Mouse (Mus musculus): ENCODE data around the gene Nmb. TPM values are rescaled to one million over a fixed set of nuclear protein-coding genes. Genes with fewer than 3 reads are reported as not detected.

The Nmb gene
- polyA plus RNA-seq, 1 experiment from 2014 or later: 6.6 TPM

- Histone ChIP-seq H3K27me3 (no peaks in the 10 kb centered on the region), H3K4me3 (replicated peaks) (no peak overlapping the region), H3K4me2 (replicated peaks) (no peak overlapping the region), H3K4me1 (replicated peaks) (no peaks in the 10 kb centered on the region), H3K27ac (no peak overlapping the region), H3K36me3 (peaks cover 84% of the 10 kb centered on the region), H3K9ac (replicated peaks) (no peak overlapping the region), H3K9me3 (no peaks in the 10 kb centered on the region)
- 95% methylated on average over 5 of the region's 5 CpGs for WGBS
- ATAC-seq: no peak
These were observed 14.8 kb upstream of the Nmb start for GRCm38 (mm10) chr7:80919647-80920008.

- no peak overlapping the region for H3K9ac ChIP-seq (replicated peaks)
- H3K27ac ChIP-seq: no peak overlapping the region
- no peaks in the 10 kb centered on the region for H3K27me3 ChIP-seq
- H3K4me2 ChIP-seq (replicated peaks): no peak overlapping the region
- peaks cover 84% of the 10 kb centered on the region for H3K36me3 ChIP-seq
- no peaks in the 10 kb centered on the region for H3K9me3 ChIP-seq
- no peaks in the 10 kb centered on the region for H3K4me1 ChIP-seq (replicated peaks)
- H3K4me3 ChIP-seq (replicated peaks): no peak overlapping the region
- ATAC-seq: no peak
- WGBS: 87% methylated on average over 8 of the region's 8 CpGs
These were observed 14.2 kb upstream of the Nmb start for GRCm38 (mm10) chr7:80918982-80919646.

GRCm38 (mm10) chr7:80917916-80918465, 13.1 kb upstream of the Nmb start:
- Histone ChIP-seq H3K36me3 (peaks cover 87% of the 10 kb centered on the region), H3K9ac (replicated peaks) (no peak overlapping the region), H3K4me1 (replicated peaks) (no peaks in the 10 kb centered on the region), H3K9me3 (no peaks in the 10 kb centered on the region), H3K4me3 (replicated peaks) (no peak overlapping the region), H3K27me3 (no peaks in the 10 kb centered on the region), H3K4me2 (replicated peaks) (no peak overlapping the region), H3K27ac (no peak overlapping the region)
- ATAC-seq: no peak
- WGBS: 88% methylated on average over 4 of the region's 4 CpGs

GRCm38 (mm10) chr7:80912496-80912895, 7.6 kb upstream of the Nmb start:
- H3K4me1 ChIP-seq (replicated peaks): no peaks in the 10 kb centered on the region
- no peak for ATAC-seq
- peaks cover 84% of the 10 kb centered on the region for H3K36me3 ChIP-seq

GRCm38 (mm10) chr7:80911053-80911452, 6.2 kb upstream of the Nmb start:
- no peak overlapping the region for H3K4me2 ChIP-seq (replicated peaks)
- H3K4me3 ChIP-seq (replicated peaks): no peak overlapping the region
- H3K9me3 ChIP-seq: no peaks in the 10 kb centered on the region
- 82% methylated on average over 7 of the region's 7 CpGs for WGBS
- peaks cover 84% of the 10 kb centered on the region for H3K36me3 ChIP-seq
- H3K4me1 ChIP-seq (replicated peaks): no peaks in the 10 kb centered on the region
- H3K27me3 ChIP-seq: no peaks in the 10 kb centered on the region
- H3K9ac ChIP-seq (replicated peaks): no peak overlapping the region
- H3K27ac ChIP-seq: no peak overlapping the region
- no peak for ATAC-seq

More at GRCm38 (mm10) chr7:80912496-80912895, 7.6 kb upstream of the Nmb start:
- Histone ChIP-seq H3K27me3 (no peaks in the 10 kb centered on the region), H3K4me2 (replicated peaks) (no peak overlapping the region), H3K9ac (replicated peaks) (no peak overlapping the region), H3K9me3 (no peaks in the 10 kb centered on the region), H3K4me3 (replicated peaks) (no peak overlapping the region), H3K27ac (no peak overlapping the region)
- WGBS: 92% methylated on average over 8 of the region's 8 CpGs

GRCm38 (mm10) chr7:80903625-80904422, 1.1 kb downstream of the Nmb start:
- Histone ChIP-seq H3K9ac (replicated peaks) (no peak overlapping the region), H3K4me3 (replicated peaks) (no peak overlapping the region), H3K4me2 (replicated peaks) (peak overlapping the region; percentile 90)

GRCm38 (mm10) chr7:80901541-80902274, 3.2 kb downstream of the Nmb start:
- Histone ChIP-seq H3K27me3 (no peaks in the 10 kb centered on the region), H3K27ac (peak overlapping the region; percentile 70), H3K9me3 (no peaks in the 10 kb centered on the region), H3K36me3 (peaks cover 30% of the 10 kb centered on the region), H3K4me3 (replicated peaks) (peak overlapping the region; percentile 60), H3K9ac (replicated peaks) (peak overlapping the region; percentile 66), H3K4me2 (replicated peaks) (peak overlapping the region; percentile 88), H3K4me1 (replicated peaks) (peaks cover 36% of the 10 kb centered on the region)
- 29% methylated on average over 15 of the region's 15 CpGs for WGBS
- ATAC-seq: peak; percentile 26

More at GRCm38 (mm10) chr7:80903625-80904422, 1.1 kb downstream of the Nmb start:
- no peak overlapping the region for H3K27ac ChIP-seq
- H3K4me1 ChIP-seq (replicated peaks): peaks cover 36% of the 10 kb centered on the region
- no peaks in the 10 kb centered on the region for H3K27me3 ChIP-seq
- 92% methylated on average over 11 of the region's 11 CpGs for WGBS
- H3K36me3 ChIP-seq: peaks cover 27% of the 10 kb centered on the region
- ATAC-seq: no peak
- no peaks in the 10 kb centered on the region for H3K9me3 ChIP-seq

GRCm38 (mm10) chr7:80900944-80901501, 3.9 kb downstream of the Nmb start, which contains the start of gene Wdr73:
Gene Wdr73, minus strand, starts transcription at chr7:80901269.
- WGBS: under 1% methylated on average over 36 of the region's 36 CpGs
- peak within 1 kb of the TSS; percentile 70 for H3K27ac ChIP-seq
- peak within 1 kb of the TSS; percentile 60 for H3K4me3 ChIP-seq (replicated peaks)
- H3K9me3 ChIP-seq: no peaks in the 10 kb centered on the region
- peak within 1 kb of the TSS; percentile 88 for H3K4me2 ChIP-seq (replicated peaks)
- H3K36me3 ChIP-seq: peaks cover 31% of the 10 kb centered on the region
- peak within 1 kb of the TSS; percentile 77 for H3K9ac ChIP-seq (replicated peaks)
- H3K27me3 ChIP-seq: no peaks in the 10 kb centered on the region
- peak; percentile 95 for ATAC-seq
- peaks cover 36% of the 10 kb centered on the region for H3K4me1 ChIP-seq (replicated peaks)

- no peaks in the 10 kb centered on the region for H3K9me3 ChIP-seq
- ATAC-seq: no peak
- peaks cover 52% of the 10 kb centered on the region for H3K36me3 ChIP-seq
- H3K27ac ChIP-seq: no peak overlapping the region
- no peak overlapping the region for H3K4me2 ChIP-seq (replicated peaks)
- no peak overlapping the region for H3K9ac ChIP-seq (replicated peaks)
- H3K4me1 ChIP-seq (replicated peaks): peaks cover 23% of the 10 kb centered on the region
- no peak overlapping the region for H3K4me3 ChIP-seq (replicated peaks)
- WGBS: 88% methylated on average over 4 of the region's 4 CpGs
- no peaks in the 10 kb centered on the region for H3K27me3 ChIP-seq
These were observed 7.2 kb downstream of the Nmb start for GRCm38 (mm10) chr7:80897721-80898120.

- Histone ChIP-seq H3K27ac (no peak overlapping the region), H3K36me3 (peaks cover 58% of the 10 kb centered on the region), H3K4me2 (replicated peaks) (no peak overlapping the region), H3K9me3 (no peaks in the 10 kb centered on the region), H3K4me1 (replicated peaks) (peaks cover 21% of the 10 kb centered on the region), H3K9ac (replicated peaks) (no peak overlapping the region; the same call in 1 of the 2 replicates), H3K4me3 (replicated peaks) (no peak overlapping the region), H3K27me3 (no peaks in the 10 kb centered on the region)
- no peak for ATAC-seq
- 91% methylated on average over 7 of the region's 7 CpGs for WGBS
These were observed 7.7 kb downstream of the Nmb start for GRCm38 (mm10) chr7:80897134-80897533.

GRCm38 (mm10) chr7:80894815-80895519, 9.9 kb downstream of the Nmb start:
- peaks cover 75% of the 10 kb centered on the region for H3K36me3 ChIP-seq

More at GRCm38 (mm10) chr7:80894815-80895519, 9.9 kb downstream of the Nmb start:
- Histone ChIP-seq H3K4me2 (replicated peaks) (no peak overlapping the region), H3K27me3 (no peaks in the 10 kb centered on the region), H3K27ac (no peak overlapping the region), H3K9ac (replicated peaks) (no peak overlapping the region), H3K4me1 (replicated peaks) (peaks cover 6% of the 10 kb centered on the region), H3K4me3 (replicated peaks) (no peak overlapping the region), H3K9me3 (no peaks in the 10 kb centered on the region)
- WGBS: 95% methylated on average over 14 of the region's 14 CpGs
- no peak for ATAC-seq

Data from midbrain, embryonic 13.5 days (tissue).